Mouse (Mus musculus): ENCODE data around the gene Arf6. TPM values are rescaled to one million over a fixed set of nuclear protein-coding genes. Genes with fewer than 3 reads are reported as not detected.
"Not testable (repeated sequence)": the region's sequence is repeated elsewhere in the genome, so short reads cannot be mapped to it uniquely, and the experiment has no call there.

Arf6 gene
- total RNA-seq, 2 experiments from 2014 or later, result 84.7 to 154 TPM

GRCm38 (mm10) chr12:69372731-69373331 lies 881 bp downstream of the Arf6 start:
- ATAC-seq (replicated peaks; ENCODE audit: poor library complexity, severe bottlenecking), result peak; percentile 23

GRCm38 (mm10) chr12:69373850-69374766 lies 2.2 kb downstream of the Arf6 start:
- ATAC-seq (replicated peaks; ENCODE audit: poor library complexity, severe bottlenecking), result no peak

- ATAC-seq (replicated peaks; ENCODE audit: poor library complexity, severe bottlenecking), result no peak
These were observed 4.2 kb downstream of the Arf6 start for GRCm38 (mm10) chr12:69376132-69376531.

GRCm38 (mm10) chr12:69377188-69377587 lies 5.2 kb downstream of the Arf6 start:
- ATAC-seq (replicated peaks; ENCODE audit: poor library complexity, severe bottlenecking), result no peak

- not testable (repeated sequence) for ATAC-seq (replicated peaks; ENCODE audit: poor library complexity, severe bottlenecking)
These were observed 5.7 kb downstream of the Arf6 start for GRCm38 (mm10) chr12:69377636-69378035.

- no peak for ATAC-seq (replicated peaks; ENCODE audit: poor library complexity, severe bottlenecking)
These were observed 6.9 kb downstream of the Arf6 start for GRCm38 (mm10) chr12:69378558-69379454.

GRCm38 (mm10) chr12:69382880-69383279 lies 10.9 kb downstream of the Arf6 start:
- ATAC-seq (replicated peaks; ENCODE audit: poor library complexity, severe bottlenecking), result no peak

- ATAC-seq (replicated peaks; ENCODE audit: poor library complexity, severe bottlenecking), result no peak
These were observed 12.7 kb downstream of the Arf6 start for GRCm38 (mm10) chr12:69384606-69385005.

- peak; percentile 48 for ATAC-seq (replicated peaks; ENCODE audit: poor library complexity, severe bottlenecking)
These were observed 13.8 kb downstream of the Arf6 start for GRCm38 (mm10) chr12:69385542-69386280.

- ATAC-seq (replicated peaks; ENCODE audit: poor library complexity, severe bottlenecking), result not testable (repeated sequence)
These were observed 14.4 kb downstream of the Arf6 start for GRCm38 (mm10) chr12:69386281-69386732.

- ATAC-seq (replicated peaks; ENCODE audit: poor library complexity, severe bottlenecking), result no peak
These were observed 16.4 kb downstream of the Arf6 start for GRCm38 (mm10) chr12:69388321-69388869.

GRCm38 (mm10) chr12:69389273-69389938 lies 17.5 kb downstream of the Arf6 start:
- ATAC-seq (replicated peaks; ENCODE audit: poor library complexity, severe bottlenecking), result no peak

- no peak for ATAC-seq (replicated peaks; ENCODE audit: poor library complexity, severe bottlenecking)
These were observed 18.2 kb downstream of the Arf6 start for GRCm38 (mm10) chr12:69390000-69390698.

GRCm38 (mm10) chr12:69393076-69393475 lies 21.1 kb downstream of the Arf6 start:
- no peak for ATAC-seq (replicated peaks; ENCODE audit: poor library complexity, severe bottlenecking)

- no peak for ATAC-seq (replicated peaks; ENCODE audit: poor library complexity, severe bottlenecking)
These were observed 22.5 kb downstream of the Arf6 start for GRCm38 (mm10) chr12:69394456-69394855.

GRCm38 (mm10) chr12:69400367-69400766 lies 28.4 kb downstream of the Arf6 start:
- no peak for ATAC-seq (replicated peaks; ENCODE audit: poor library complexity, severe bottlenecking)

- peak; percentile 88 for ATAC-seq (replicated peaks; ENCODE audit: poor library complexity, severe bottlenecking)
These were observed 28.9 kb downstream of the Arf6 start for GRCm38 (mm10) chr12:69400871-69401286.

- ATAC-seq (replicated peaks; ENCODE audit: poor library complexity, severe bottlenecking), result no peak
These were observed 30.1 kb downstream of the Arf6 start for GRCm38 (mm10) chr12:69402100-69402499.
